Mouse (Mus musculus) cerebellum, postnatal 25 days (tissue): ENCODE results near the gene Smc6.
A peak's percentile ranks its signal among the peaks of the same experiment; 100 is the strongest.

Experiments used
- DNase-seq, 2 experiments: peaks; one replicate each; pipeline ENCODE4 v3.0.0; 2021; ENCODE audit warnings: mixed read lengths in 2 of 2

Gene Smc6

DNA sequence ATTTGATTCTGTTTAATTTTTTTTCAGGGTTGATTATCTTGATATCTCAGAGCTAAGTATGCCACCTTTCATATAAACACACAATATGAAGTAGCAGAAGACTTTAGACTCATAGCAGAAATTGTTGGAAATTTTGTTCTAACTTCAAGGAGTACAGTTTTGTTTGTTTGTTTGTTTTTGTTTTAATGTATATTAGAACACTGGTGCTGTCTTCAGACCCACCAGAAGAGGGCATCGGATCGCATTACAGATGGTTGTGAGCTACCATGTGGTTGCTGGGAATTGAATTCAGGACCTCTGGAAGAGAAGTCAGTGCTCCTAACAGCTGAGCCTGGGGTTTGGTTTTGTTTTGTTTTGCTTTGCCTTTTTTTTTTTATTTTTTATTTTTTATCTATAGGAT lies 20.7 kb downstream of the Smc6 start:
- no peak for DNase-seq

DNA sequence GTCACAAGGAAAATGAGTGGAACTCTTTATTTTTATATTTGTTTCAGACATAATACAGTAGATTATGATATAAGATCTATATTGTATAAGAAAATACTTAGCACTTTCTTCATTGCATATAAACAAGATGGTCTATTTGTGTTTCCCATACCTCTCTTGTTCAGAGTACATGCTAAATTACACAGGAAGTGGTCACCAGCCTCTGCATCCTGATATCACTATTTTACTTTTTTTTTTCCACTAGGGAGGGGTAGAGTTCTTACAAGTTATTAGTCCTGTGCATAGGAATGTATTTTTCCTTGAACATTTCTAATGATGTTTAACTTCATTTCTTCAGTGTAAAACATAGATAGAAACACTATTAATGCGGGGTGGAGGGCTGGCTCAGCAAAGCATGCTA lies 35.2 kb downstream of the Smc6 start:
- no peak for DNase-seq

DNA sequence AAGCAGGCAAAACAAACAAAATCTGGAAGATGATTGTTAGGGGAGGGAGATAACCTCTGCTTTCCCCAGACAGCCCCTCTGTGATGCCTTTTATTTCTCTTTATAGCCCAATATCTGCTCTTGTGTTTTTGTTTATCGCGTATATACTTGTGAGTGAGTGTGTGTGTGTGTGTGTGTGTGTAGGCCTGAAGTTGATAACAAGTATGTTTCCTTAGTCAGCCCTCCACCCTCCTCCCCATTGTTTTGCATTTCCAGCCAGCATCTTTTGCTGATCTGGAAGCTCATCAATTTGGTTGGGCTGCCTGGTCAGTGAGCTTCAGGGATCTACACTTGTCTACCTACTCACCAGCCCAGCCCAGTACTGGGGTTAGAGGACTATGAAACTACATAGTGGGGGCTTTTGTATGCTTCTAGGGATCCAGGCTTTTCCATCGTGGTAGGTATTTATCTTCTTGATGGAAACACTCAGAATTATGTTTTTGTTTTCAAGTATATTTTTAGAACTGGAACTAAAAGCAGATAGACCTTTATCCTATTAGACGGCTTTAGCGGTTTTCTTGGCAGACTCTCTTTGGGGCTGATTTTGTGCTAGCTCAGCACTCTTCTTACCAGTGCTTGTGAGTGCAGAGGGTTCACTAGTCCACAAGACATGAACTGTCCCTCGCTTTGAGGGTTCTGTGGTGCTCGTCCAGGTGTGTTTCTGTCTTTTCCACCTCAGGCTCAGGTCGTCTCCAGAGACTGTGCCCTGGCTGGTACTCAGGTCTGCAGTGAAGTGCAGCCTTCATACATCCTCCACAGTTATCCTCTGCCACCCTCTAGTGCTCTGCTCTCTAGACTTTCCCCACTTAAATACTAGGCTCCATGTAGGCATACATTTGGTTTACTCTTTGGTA lies 41.3 kb downstream of the Smc6 start:
- DNase-seq: no peak

DNA sequence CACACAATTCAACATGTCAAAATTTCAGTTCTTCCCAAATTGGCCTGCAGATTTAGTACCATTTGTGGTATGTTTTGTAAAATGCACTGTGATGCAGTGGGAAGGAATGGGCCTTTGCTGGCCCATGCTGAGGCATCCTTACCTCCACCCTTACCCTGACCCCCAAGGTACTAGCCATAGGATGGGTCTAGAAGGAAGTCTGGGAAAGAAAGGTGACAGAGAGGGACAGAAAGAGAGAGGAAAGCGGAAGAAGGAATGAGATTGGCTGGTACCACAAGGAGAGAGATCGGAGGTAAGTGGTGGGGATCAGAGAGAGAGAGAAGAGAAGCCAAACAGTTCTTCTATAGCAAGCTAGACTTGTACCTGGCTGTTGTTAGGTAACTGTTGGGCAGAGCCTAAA lies 45.4 kb downstream of the Smc6 start:
- no peak for DNase-seq

DNA sequence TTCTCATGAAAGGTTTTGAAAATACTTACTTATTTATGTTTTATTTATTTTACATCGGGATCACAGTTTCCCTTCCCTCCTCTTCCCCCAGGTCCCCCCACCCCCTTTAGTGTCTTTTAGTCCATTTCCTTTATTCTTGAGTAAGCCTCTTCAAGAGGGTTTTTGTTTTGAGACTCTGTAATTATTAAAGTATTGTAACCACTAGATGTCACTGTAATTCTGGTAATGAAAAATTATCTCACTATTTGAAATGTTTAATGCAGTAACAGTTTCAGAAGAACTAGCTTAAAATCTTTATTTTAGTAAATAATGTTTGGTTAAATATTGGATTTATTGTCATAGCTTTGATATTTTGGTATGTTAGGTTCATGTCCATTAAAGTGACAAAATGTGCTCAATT lies 48.2 kb downstream of the Smc6 start:
- no peak for DNase-seq

DNA sequence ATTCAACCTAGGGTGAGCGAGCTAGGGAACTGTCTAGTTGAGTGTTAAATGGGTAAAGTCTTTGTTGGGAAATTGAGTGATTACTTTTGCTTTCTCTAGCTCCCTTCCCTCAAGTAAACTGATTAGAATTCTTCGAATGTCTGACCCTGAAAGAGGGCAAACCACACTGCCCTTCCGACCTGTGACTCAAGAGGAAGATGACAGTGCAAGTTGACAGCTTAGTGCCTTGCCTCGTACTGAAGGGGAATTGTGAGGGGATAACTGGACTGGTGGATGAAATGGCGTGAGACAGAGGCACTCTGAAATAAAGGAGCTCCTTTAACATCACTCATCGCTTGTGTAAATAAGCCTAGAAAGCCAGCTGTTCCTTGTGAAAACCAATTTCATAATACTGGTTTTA lies 52.0 kb downstream of the Smc6 start:
- DNase-seq: no peak

DNA sequence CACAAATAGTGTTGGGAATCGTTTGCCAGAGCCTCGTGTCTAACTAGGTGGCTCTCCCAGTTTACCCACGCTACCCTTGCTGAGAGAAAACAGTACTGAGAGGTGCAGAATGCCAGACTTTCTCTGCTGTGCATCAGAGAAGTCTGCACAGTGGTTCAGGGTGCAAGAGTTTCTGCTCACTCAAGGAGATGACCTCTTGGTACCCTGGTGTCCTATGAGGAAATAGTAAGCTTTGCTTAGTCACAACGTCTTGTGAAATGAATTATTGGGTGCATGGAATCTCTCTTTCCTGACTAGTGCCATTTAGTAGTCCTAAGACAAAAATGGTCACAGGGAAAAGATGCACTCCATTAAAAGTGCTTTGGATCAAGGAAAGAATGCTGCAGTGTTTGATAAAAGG lies 58.8 kb downstream of the Smc6 start:
- no peak for DNase-seq

DNA sequence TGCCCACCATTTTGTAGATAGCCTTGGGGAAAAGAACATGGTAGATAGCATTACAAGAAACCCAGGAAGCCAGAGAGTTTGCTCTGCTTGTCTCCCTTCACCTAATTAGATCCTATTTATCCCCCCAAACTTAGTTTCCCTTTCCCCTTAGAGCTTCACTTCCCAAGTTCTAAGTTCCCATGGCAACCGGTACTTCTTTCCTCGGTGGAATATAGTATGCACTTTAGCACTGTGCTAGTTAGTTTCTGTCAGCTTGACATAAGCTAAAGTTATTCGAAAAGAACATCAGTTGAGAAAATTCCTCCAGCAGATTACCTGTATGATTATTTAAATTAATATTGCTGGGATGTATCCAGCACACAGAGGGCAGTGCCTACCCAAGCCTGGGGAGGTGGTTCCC lies 60.8 kb downstream of the Smc6 start:
- no peak for DNase-seq

DNA sequence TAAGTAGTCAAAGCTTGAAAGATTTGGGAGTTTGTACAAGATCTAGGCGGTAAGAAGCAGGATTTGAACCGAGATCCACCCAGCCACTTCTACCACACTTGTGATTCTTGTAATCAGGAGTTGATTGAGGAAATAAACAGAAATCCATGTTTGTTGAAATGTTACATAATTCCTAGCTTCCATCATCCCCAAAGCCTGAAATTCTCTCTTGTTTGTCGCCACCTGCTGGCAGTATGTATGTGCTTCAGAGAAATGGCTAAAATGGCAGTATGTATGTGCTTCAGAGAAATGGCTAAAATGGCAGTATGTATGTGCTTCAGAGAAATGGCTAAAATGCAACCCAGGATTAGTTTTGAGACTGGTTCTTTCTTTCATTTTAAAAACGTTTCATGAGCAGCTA lies 71.2 kb downstream of the Smc6 start:
- peak; percentile 33 to 68 for DNase-seq

DNA sequence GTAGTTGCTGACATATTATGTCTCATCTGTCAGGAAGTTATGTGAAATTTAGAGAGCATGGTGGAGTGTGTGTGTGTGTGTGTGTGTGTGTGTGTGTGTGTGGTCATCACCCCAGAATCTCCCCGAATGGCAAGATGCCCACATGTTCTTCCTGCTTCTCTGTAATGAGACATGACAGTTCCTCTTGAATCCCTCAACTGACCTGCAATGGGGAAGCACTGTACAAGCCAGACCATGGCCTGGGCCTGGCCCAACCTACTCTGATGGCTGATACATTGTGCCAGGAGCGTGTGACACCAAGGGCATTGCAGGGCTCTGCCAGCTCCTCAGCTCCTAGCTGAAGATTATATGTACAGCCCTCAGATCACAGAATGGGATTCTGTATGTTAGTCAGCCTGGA lies 72.6 kb downstream of the Smc6 start:
- DNase-seq: peak in 1 of 2 experiments; percentile 43

DNA sequence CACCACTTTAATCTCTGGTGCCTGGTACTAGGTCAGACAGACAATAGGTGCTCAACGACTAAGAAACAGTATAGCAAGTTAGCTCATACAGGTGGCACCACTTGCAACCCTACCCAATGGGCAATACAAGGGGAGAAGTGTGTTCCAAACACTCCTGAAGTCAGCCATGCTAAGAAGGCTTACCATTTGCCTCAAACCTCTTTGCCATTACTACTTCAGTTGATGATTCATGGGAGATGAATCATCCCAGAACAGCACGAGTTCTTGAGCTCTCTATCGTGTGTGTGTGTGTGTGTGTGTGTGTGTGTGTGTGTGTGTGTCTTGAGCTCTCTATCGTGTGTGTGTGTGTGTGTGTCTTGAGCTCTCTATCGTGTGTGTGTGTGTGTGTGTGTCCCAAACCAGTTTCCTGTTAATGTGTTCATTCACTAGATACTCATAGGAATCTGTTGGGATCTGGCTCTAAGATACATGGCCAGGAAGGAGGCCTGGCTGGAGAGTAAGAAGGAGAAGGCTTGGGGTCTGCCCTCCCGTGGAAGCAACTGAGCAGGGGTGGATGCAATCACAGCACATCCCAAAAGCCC lies 76.4 kb downstream of the Smc6 start:
- DNase-seq: no peak

DNA sequence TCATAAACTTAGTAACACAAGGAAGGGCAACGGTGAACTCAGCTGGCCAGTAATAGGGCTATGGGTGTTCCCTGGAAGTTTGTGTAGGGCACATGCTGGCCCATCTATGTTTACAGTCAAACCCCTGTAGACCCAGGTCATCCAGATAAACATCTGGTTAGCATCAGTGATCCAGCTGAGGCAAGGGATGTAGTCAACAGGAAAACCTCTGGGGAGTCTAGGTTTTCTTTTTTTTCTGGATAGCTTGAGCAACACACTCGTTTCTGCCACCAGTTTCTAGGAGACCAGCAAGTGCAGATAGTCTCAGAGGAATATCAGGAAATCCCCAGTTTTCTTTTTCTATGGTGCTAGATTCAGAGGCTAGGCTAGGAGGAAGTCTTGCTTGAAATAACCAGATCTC lies 80.3 kb downstream of the Smc6 start:
- no peak for DNase-seq

DNA sequence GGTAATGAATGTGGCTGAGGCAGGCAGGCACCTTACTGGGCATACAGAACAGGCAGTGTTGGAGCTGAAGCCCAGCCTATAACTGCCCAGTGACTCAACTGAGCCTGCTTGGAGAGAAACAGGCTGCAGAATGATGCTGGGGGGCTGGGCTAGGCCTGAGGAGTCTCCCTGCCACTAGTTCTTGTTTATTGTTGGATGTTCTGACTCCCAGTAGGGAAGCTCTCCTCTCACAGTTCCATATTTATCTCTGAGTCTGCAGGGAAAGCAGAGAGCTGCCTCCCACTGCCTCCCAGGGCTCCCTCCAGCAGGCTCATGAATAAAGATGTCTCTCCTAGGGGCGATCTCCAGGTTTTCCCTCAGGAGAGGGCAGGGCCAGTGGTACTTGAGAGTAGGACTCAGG lies 82.7 kb downstream of the Smc6 start:
- DNase-seq: no peak

DNA sequence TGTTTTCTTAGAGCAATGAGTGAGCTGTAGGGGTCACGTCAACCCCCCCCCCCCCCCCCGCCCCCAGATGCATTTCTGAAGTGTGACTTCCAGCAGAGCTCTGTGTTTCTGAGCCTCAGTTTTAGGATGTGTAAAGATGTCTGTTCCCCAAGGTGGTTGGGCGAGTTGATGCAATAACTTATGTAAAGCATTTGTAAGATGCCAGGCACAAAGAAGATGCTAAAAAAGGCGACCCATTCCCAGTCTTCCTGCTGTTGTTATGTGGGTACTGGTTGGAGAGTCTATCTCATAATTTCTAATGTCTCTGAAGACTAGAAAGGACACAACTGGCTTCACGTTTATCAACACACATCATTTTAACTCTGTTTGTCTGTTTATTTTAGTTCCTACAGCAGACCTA lies 84.2 kb downstream of the Smc6 start:
- no peak for DNase-seq

DNA sequence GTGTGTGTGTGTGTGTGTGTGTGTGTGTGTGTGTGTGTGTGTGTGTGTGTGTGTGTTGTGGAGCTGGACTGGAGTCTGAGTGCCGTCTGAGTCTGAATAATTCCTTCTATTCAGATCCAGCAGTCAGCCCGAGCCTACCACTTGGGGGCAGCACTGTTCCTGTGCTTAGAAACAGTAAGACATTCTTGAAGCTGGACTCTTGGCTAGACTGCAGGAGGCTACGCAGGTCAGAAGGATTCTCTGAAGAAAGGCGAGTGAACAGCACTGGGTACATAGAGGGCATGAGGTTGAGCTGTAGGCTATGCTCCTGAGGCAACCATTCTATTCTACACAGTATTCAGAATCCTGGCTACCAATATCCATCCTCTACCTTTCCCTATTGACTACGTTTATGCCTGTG lies 85.2 kb downstream of the Smc6 start:
- DNase-seq: peak; percentile 88 to 94

DNA sequence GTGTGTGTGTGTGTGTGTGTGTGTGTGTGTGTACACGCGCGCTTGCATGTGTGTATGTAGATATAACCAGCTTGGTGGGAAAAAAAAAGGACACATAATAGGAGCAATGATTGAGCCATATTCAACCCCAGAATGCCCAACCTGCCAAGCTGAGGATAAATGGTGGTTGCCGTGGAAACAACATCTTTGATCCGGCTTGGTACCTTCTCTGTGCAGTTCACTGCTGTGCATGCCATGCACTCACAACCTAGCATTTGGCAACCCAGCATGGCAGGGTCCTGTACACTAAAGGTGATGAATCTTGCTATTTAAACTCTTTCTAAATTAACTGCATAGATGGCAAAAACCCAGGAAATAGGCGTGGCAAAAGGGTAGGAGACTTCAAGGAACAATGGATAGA lies 96.7 kb downstream of the Smc6 start:
- DNase-seq: no peak

DNA sequence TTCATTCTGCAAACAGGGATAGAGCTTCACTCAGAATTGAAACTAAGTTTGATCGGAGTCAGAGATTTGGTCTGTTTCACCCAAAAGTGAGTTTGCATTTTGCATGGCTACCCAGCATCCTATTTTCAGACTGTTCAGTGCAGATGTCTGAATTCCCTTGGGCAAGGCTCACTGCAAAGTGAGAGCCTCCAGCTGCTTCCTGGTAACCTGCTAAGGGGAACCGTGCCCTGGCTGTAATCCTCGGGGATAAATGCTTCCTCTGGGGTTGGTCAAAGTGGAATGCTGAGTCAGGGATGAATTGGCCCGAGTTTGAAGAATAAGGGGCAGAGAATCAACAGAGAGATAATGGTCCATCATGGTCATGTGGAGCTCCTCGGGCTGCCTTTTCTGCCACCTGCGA lies 99.2 kb downstream of the Smc6 start:
- DNase-seq: no peak

DNA sequence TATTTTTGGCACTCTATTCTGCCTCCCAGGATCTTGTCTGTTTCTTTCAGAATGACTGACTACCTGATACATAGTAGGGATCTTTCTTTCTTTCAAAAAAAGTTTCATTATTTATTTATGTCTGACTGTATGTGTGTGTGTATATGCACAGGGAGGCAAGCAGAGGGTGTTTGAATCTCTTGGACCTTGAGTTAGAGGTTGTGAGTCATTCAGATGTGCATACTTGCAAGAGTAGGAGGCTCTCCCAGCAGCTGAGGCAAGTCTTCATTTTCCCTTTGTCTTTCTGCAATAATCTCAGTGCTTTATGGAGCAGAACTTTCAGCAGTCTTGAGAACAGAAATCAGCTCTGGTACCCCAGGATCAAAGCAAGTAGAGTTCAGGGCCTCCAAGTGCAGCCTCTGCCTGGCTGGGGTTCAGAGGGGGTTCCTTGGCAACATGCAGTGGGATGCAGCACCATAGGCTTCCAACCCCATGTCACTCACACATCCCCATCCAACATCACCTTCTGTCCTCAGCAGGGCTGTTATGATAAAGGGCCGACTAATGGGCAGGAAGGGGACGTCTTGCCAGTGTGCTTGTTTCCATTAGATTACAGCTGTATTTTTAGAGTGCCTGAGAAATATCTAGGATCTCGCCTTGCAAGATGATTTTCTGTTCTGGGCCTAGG lies 101.5 kb downstream of the Smc6 start:
- no peak for DNase-seq
